Mouse (Mus musculus) adrenal gland, adult 8-10 months (tissue): ENCODE results near the gene Socs3. TPM values are rescaled to one million over a fixed set of nuclear protein-coding genes. Genes with fewer than 3 reads are reported as not detected.

Source experiments
- DNase-seq: peaks from one replicate; pipeline ENCODE4 v3.0.0; 2022
- total RNA-seq, 4 experiments: library from RNA; stranded (reverse); gene quantifications; 2 replicates each; pipeline ENCODE4 v1.2.4; 2022

Gene Socs3
- total RNA-seq, 4 experiments from 2014 or later, result 4.4 to 14.6 (median 5.4) TPM

- DNase-seq, result no peak
These were observed 25.4 kb upstream of the Socs3 start for GRCm38 (mm10) chr11:117995255-117995654.

GRCm38 (mm10) chr11:117994250-117995057 lies 24.6 kb upstream of the Socs3 start:
- no peak for DNase-seq

- DNase-seq, result no peak
These were observed 23.6 kb upstream of the Socs3 start for GRCm38 (mm10) chr11:117993190-117994175.

- no peak for DNase-seq
These were observed 21.9 kb upstream of the Socs3 start for GRCm38 (mm10) chr11:117991502-117992470.

GRCm38 (mm10) chr11:117989926-117990325 lies 20.1 kb upstream of the Socs3 start:
- no peak for DNase-seq

GRCm38 (mm10) chr11:117989241-117989640 lies 19.4 kb upstream of the Socs3 start:
- DNase-seq, result no peak

GRCm38 (mm10) chr11:117987968-117988367 lies 18.1 kb upstream of the Socs3 start:
- DNase-seq, result no peak

- DNase-seq, result no peak
These were observed 17.2 kb upstream of the Socs3 start for GRCm38 (mm10) chr11:117987032-117987451.

- DNase-seq, result peak; percentile 84
These were observed 16.5 kb upstream of the Socs3 start, which contains the start of gene Pgs1 for GRCm38 (mm10) chr11:117986126-117987031. Pgs1 (plus strand) TSS chr11:117986292.

GRCm38 (mm10) chr11:117983770-117984169 lies 13.9 kb upstream of the Socs3 start:
- no peak for DNase-seq

- peak; percentile 66 for DNase-seq
These were observed 12.6 kb upstream of the Socs3 start for GRCm38 (mm10) chr11:117982426-117982825.

- no peak for DNase-seq
These were observed 9.5 kb upstream of the Socs3 start for GRCm38 (mm10) chr11:117979388-117979787.

GRCm38 (mm10) chr11:117977694-117978360 lies 8.0 kb upstream of the Socs3 start:
- DNase-seq, result no peak

GRCm38 (mm10) chr11:117976081-117976582 lies 6.3 kb upstream of the Socs3 start:
- no peak for DNase-seq

GRCm38 (mm10) chr11:117975211-117975967 lies 5.5 kb upstream of the Socs3 start:
- no peak for DNase-seq

GRCm38 (mm10) chr11:117974327-117975125 lies 4.7 kb upstream of the Socs3 start:
- no peak for DNase-seq

GRCm38 (mm10) chr11:117973569-117973968 lies 3.7 kb upstream of the Socs3 start:
- DNase-seq, result no peak
